In genomic region chr6:86523242-86523754, GRCm38 (mm10) we compare ENCODE assay signal across 8 mouse cellular contexts. TPM values are rescaled to one million over a fixed set of nuclear protein-coding genes. Genes with fewer than 3 reads are reported as not detected.
A peak's percentile ranks its signal among the peaks of the same experiment; 100 is the strongest.
DNase-seq lines count a peak whose midpoint lies in the region; ATAC-seq and TF ChIP-seq lines count a peak whose summit lies in the region.

No protein-coding gene starts in this region.

- no peak for ATAC-seq in limb, embryonic 14.5 days (ENCODE audit: low FRiP score, low read depth)

- no peak for TF ChIP-seq POLR2A in limb, embryonic 14.5 days (IDR thresholded peaks at IDR 0.05; ENCODE audit: borderline replicate concordance, extremely low read depth, insufficient read depth, insufficient read length)

- H3K4me3 ChIP-seq in limb, embryonic 14.5 days (replicated peaks; ENCODE audit: low read length), result peak overlapping the region; percentile 65

- H3K27me3 ChIP-seq in limb, embryonic 14.5 days (ENCODE audit: control insufficient read depth, insufficient read depth, low read length), result no peaks in the 10 kb centered on the region

- WGBS in limb, embryonic 14.5 days, result 44% methylated on average over 3 of the region's 3 CpGs

- no peaks in the 10 kb centered on the region for H3K9me3 ChIP-seq in limb, embryonic 14.5 days (ENCODE audit: control insufficient read depth, low read length)

- peaks cover 20% of the 10 kb centered on the region for H3K36me3 ChIP-seq in limb, embryonic 14.5 days (ENCODE audit: control insufficient read depth, insufficient read depth, low read length)

- peak overlapping the region; percentile 82 for H3K4me2 ChIP-seq in limb, embryonic 14.5 days (replicated peaks; ENCODE audit: low read depth, low read length, severe bottlenecking)

- peaks cover 16% of the 10 kb centered on the region for H3K4me1 ChIP-seq in limb, embryonic 14.5 days (ENCODE audit: control insufficient read depth, insufficient read depth, low read length)

- DNase-seq in embryo, embryonic 10.5 days (ENCODE audit: low spot score), result peak; percentile 10
- DNase-seq in embryo, embryonic 10 days (ENCODE audit: low spot score), result no peak
- peak; percentile 8 for DNase-seq in thymus, postnatal 0 days (ENCODE audit: low spot score)
- DNase-seq in thymus, postnatal 4 days, result no peak
- DNase-seq in limb, embryonic 14.5 days (ENCODE audit: low spot score), result no peak
- DNase-seq in urinary bladder, postnatal 14 days (ENCODE audit: low spot score), result no peak
- no peak for DNase-seq in spleen, postnatal 4 days (ENCODE audit: low spot score in 2 of 2)
- DNase-seq in spleen, postnatal 14 days (ENCODE audit: low spot score in 2 of 2), result no peak

- H3K27ac ChIP-seq in limb, embryonic 14.5 days (replicated peaks; ENCODE audit: low read depth, low read length), result peak overlapping the region; percentile 88

- H3K9ac ChIP-seq in limb, embryonic 14.5 days (ENCODE audit: low read depth, low read length, severe bottlenecking), result peak overlapping the region; percentile 95

RNA-seq across cellular contexts. Expression of gene Pcbp1, which starts 2.8 kb away (rescaled TPM):
- polyA plus RNA-seq in thymus, postnatal 0 days (2015; fragmentation: Nextera tagmentation; extraction: Ambion mirVana), result 466 and 487 TPM in 2 replicates
- polyA plus RNA-seq in limb, embryonic 14.5 days (2012; rRNA removed), result 333 and 395 TPM in 2 replicates
- polyA plus RNA-seq in limb, embryonic 14.5 days (2014; fragmentation: Nextera tagmentation; extraction: Ambion mirVana), result 445 and 455 TPM in 2 replicates

Comparison
In these comparisons a context has a peak if more than half of its experiments do, and no peak if none do; other contexts are left out.
1. DNase-seq: peak in embryo, embryonic 10.5 days (single experiment) and thymus, postnatal 0 days (single experiment); none in embryo, embryonic 10 days (single experiment), thymus, postnatal 4 days (single experiment), limb, embryonic 14.5 days (single experiment), urinary bladder, postnatal 14 days (single experiment), spleen, postnatal 4 days (0 of 2) and spleen, postnatal 14 days (0 of 2).